8 mouse cellular contexts compared by ENCODE assay signal in the genomic region with DNA sequence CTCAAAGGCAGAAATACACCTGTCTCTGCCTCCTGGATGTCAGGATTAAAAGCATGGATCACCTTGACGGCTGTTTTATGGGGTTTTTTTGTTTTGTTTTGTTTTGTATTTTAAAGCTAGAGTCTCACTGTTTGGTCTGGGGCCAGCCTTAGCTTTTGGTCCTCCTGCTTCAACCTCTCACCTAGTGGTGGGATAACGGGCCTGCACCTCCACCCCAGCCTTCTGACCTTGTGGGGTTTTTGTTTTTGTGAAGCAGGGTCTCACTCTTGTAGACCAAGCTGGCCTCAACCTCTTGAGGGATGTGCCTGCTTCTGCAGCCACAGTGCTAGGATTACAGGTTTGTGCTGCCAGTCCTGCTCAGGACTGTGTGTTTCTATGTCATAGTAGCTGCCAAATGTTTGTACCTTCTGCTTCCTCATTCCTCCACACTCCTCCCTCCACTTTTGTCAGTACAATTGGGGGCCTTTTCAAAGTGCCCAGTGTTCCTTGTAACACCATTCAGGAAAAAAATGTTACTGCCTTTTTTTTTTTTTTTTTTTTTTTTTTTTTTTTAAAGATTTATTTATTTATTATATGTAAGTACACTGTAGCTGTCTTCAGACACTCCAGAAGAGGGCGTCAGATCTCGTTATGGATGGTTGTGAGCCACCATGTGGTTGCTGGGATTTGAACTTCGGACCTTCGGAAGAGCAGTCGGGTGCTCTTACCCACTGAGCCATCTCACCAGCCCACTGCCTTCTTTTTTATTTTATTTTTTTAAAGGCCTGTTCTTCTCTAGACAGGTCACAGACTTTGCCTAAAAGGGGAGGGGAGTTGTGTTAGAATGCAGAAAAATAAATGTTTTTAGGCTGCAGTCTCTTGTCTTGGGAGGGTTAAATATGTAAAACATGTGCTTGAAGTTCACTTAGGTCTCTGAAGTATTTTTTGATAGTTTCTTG. TPM values are rescaled to one million over a fixed set of nuclear protein-coding genes. Genes with fewer than 3 reads are reported as not detected.
A peak's percentile ranks its signal among the peaks of the same experiment; 100 is the strongest.
DNase-seq lines count a peak whose midpoint lies in the region; ATAC-seq lines count a peak whose summit lies in the region.
"Had no signal": no experiment of that assay in that cellular context is flagged by ENCODE, and none has a peak within 500 bp of the region (broad histone marks: within the 10 kb centered on the region; RNA-seq: fewer than 3 reads in every experiment).

No protein-coding gene starts in this region.

- no peak overlapping the region for H3K9ac ChIP-seq in kidney, embryonic 14.5 days (ENCODE audit: low read depth, low read length)

- no peak for ATAC-seq in kidney, embryonic 14.5 days (ENCODE audit: low FRiP score, low TSS enrichment)

- DNase-seq in kidney, postnatal 4 days = peak; percentile 22 to 27
- DNase-seq in MEL-GATA-1-ER (ENCODE audit: extremely low read depth, low read depth) = peak; percentile 51
- peak; percentile 52 to 75 for DNase-seq in spleen, postnatal 4 days (ENCODE audit: low spot score in 2 of 2)
- no peak for DNase-seq in gastrocnemius, postnatal 36 days
- no peak for DNase-seq in urinary bladder, postnatal 4 days (ENCODE audit: low spot score in 2 of 2)
- DNase-seq: cerebellum, adult 11-12 months had no signal

- intact Hi-C loops in gastrocnemius, postnatal 36 days (cut with DNase I) = no loop called here

- no peaks in the 10 kb centered on the region for H3K9me3 ChIP-seq in kidney, embryonic 14.5 days (ENCODE audit: control insufficient read depth, low read length)
- H3K9me3 ChIP-seq in erythroblast, embryonic 14.5 days (ENCODE audit: control insufficient read depth, low read length) = no peaks in the 10 kb centered on the region

- H3K4me1 ChIP-seq in kidney, embryonic 14.5 days (ENCODE audit: control insufficient read depth, insufficient read depth, low read length) = peaks cover 27% of the 10 kb centered on the region
- peaks cover 81% of the 10 kb centered on the region for H3K4me1 ChIP-seq in erythroblast, embryonic 14.5 days (ENCODE audit: control insufficient read depth)

- H3K4me3 ChIP-seq in kidney, embryonic 14.5 days (ENCODE audit: low read length) = no peak overlapping the region
- H3K4me3 ChIP-seq in erythroblast, embryonic 14.5 days (replicated peaks) = peak overlapping the region; percentile 96

- 84% methylated on average over 5 of the region's 7 CpGs for WGBS in kidney, embryonic 14.5 days

- no peaks in the 10 kb centered on the region for H3K36me3 ChIP-seq in kidney, embryonic 14.5 days (ENCODE audit: control insufficient read depth, insufficient read depth, low read length)
- peaks cover 20% of the 10 kb centered on the region for H3K36me3 ChIP-seq in erythroblast, embryonic 14.5 days (ENCODE audit: control insufficient read depth)

- H3K27ac ChIP-seq in kidney, embryonic 14.5 days (ENCODE audit: low read depth, low read length) = no peak overlapping the region

- H3K27me3 ChIP-seq in kidney, embryonic 14.5 days (ENCODE audit: control insufficient read depth, insufficient read depth, low read length) = no peaks in the 10 kb centered on the region
- no peaks in the 10 kb centered on the region for H3K27me3 ChIP-seq in erythroblast, embryonic 14.5 days (ENCODE audit: control insufficient read depth)

- H3K4me2 ChIP-seq in kidney, embryonic 14.5 days (replicated peaks; ENCODE audit: low read depth, low read length) = no peak overlapping the region; the same call in 1 of the 2 replicates

RNA-seq across cellular contexts. Expression of a gene that starts 3.1 kb away (rescaled TPM):
- 8.3 and 12.5 TPM in 2 replicates for polyA plus RNA-seq in kidney, embryonic 14.5 days (2014; fragmentation: Nextera tagmentation; extraction: Ambion mirVana)
- 0.10 and 0.14 TPM in 2 replicates for polyA plus RNA-seq in erythroblast, embryonic 14.5 days (2012)
- 1 to 10 TPM; 3.0 to 4.0 TPM for total RNA-seq in gastrocnemius, postnatal 36 days (2021)

RNA-seq across cellular contexts. Expression of a gene that starts 3.7 kb away (rescaled TPM):
- 19.9 and 20.5 TPM in 2 replicates for polyA plus RNA-seq in kidney, embryonic 14.5 days (2014; fragmentation: Nextera tagmentation; extraction: Ambion mirVana)
- polyA plus RNA-seq in erythroblast, embryonic 14.5 days (2012) = 0.29 and 0.59 TPM in 2 replicates
- 1 to 10 TPM; 5.5 to 7.1 TPM for total RNA-seq in gastrocnemius, postnatal 36 days (2021)

RNA-seq across cellular contexts. Expression of a gene that starts 30.8 kb away (rescaled TPM):
- polyA plus RNA-seq in kidney, embryonic 14.5 days (2014; fragmentation: Nextera tagmentation; extraction: Ambion mirVana) = 5.4 and 7.7 TPM in 2 replicates
- polyA plus RNA-seq in erythroblast, embryonic 14.5 days (2012) = 0.20 and 0.27 TPM in 2 replicates
- 1 to 10 TPM; 8.4 to 9.0 TPM for total RNA-seq in gastrocnemius, postnatal 36 days (2021)

RNA-seq across cellular contexts. Expression of a gene that starts 44.2 kb away (rescaled TPM):
- polyA plus RNA-seq in kidney, embryonic 14.5 days (2014; fragmentation: Nextera tagmentation; extraction: Ambion mirVana) = 3.4 and 3.9 TPM in 2 replicates
- polyA plus RNA-seq in erythroblast, embryonic 14.5 days (2012) = not detected in 2 replicates
- not detected for total RNA-seq in gastrocnemius, postnatal 36 days (2021)

RNA-seq across cellular contexts. Expression of a gene that starts 48.5 kb away (rescaled TPM):
- polyA plus RNA-seq in kidney, embryonic 14.5 days (2014; fragmentation: Nextera tagmentation; extraction: Ambion mirVana) = 0.96 and 1.7 TPM in 2 replicates
- 0.01 TPM in 2 replicates for polyA plus RNA-seq in erythroblast, embryonic 14.5 days (2012)
- under 1 TPM; 0.22 to 0.84 TPM for total RNA-seq in gastrocnemius, postnatal 36 days (2021)

Comparison
In these comparisons a context has a peak if more than half of its experiments do, and no peak if none do; other contexts are left out.
1. DNase-seq: peak in kidney, postnatal 4 days (2 of 2), MEL-GATA-1-ER (single experiment) and spleen, postnatal 4 days (2 of 2); none in gastrocnemius, postnatal 36 days (0 of 2) and urinary bladder, postnatal 4 days (0 of 2).
2. RNA of a gene that starts 3.7 kb away (polyA plus RNA-seq): 19.9 to 20.5 TPM in kidney, embryonic 14.5 days; 0.29 to 0.59 TPM in erythroblast, embryonic 14.5 days; every median in the first group is over 10 times any median in the second.